Mouse (Mus musculus) myocyte (in vitro differentiated cells): ENCODE measurements around the gene Il6st.

Experiments used
- CEBPB ChIP-seq: IDR thresholded peaks from 2 replicates; pipeline ENCODE4 v1.6.1; 2011; ENCODE audit warnings: mild to moderate bottlenecking, moderate library complexity; ENCODE audit not compliant: poor library complexity, insufficient read depth, severe bottlenecking
- E2F4 ChIP-seq: IDR thresholded peaks from one replicate; pipeline ENCODE4 v1.6.1; 2011; ENCODE audit warnings: mild to moderate bottlenecking, control low read depth, moderate library complexity; ENCODE audit not compliant: insufficient read depth
- MAX ChIP-seq: IDR thresholded peaks from one replicate; pipeline ENCODE4 v1.6.1; 2011; ENCODE audit warnings: low read depth, mild to moderate bottlenecking, control low read depth
- MYOD1 ChIP-seq, 3 experiments: IDR thresholded peaks; one replicate each; pipeline ENCODE4 v1.6.1; 2011; ENCODE audit warnings: control low read depth in 2 of 3, low read depth in 2 of 3, mild to moderate bottlenecking in 2 of 3, moderate library complexity in 1 of 3; ENCODE audit not compliant: insufficient read length in 2 of 3, control insufficient read depth in 1 of 3
- MYOG ChIP-seq, 3 experiments: IDR thresholded peaks; one replicate each; pipeline ENCODE4 v1.6.1; 2011; ENCODE audit warnings: control low read depth in 2 of 3, low read depth in 2 of 3, mild to moderate bottlenecking in 2 of 3; ENCODE audit not compliant: insufficient read length in 2 of 3, control insufficient read depth in 1 of 3, insufficient read depth in 1 of 3
- POLR2A ChIP-seq: IDR thresholded peaks from one replicate; pipeline ENCODE4 v1.6.1; 2011; ENCODE audit warnings: low read depth, mild to moderate bottlenecking, control low read depth, moderate library complexity; ENCODE audit not compliant: insufficient read length
- POLR2AphosphoS2 ChIP-seq: IDR thresholded peaks from one replicate; pipeline ENCODE4 v1.6.1; 2011; ENCODE audit warnings: low read depth, control low read depth; ENCODE audit not compliant: insufficient read length
- REST ChIP-seq: IDR thresholded peaks from one replicate; pipeline ENCODE4 v1.6.1; 2011; ENCODE audit warnings: mild to moderate bottlenecking, control low read depth, moderate library complexity; ENCODE audit not compliant: insufficient read depth, insufficient read length
- SRF ChIP-seq: IDR thresholded peaks from one replicate; pipeline ENCODE4 v1.6.1; 2011; ENCODE audit warnings: low read depth; ENCODE audit not compliant: control insufficient read depth, insufficient read length
- TCF12 ChIP-seq: IDR thresholded peaks from one replicate; pipeline ENCODE4 v1.6.1; 2011; ENCODE audit warnings: mild to moderate bottlenecking, control low read depth; ENCODE audit not compliant: poor library complexity, insufficient read depth, severe bottlenecking
- TCF3 ChIP-seq: IDR thresholded peaks from one replicate; pipeline ENCODE4 v1.6.1; 2011; ENCODE audit warnings: low read depth, control low read depth; ENCODE audit not compliant: insufficient read length
- USF1 ChIP-seq: IDR thresholded peaks from one replicate; pipeline ENCODE4 v1.6.1; 2011; ENCODE audit warnings: low read depth, mild to moderate bottlenecking, control low read depth, moderate library complexity

DNA sequence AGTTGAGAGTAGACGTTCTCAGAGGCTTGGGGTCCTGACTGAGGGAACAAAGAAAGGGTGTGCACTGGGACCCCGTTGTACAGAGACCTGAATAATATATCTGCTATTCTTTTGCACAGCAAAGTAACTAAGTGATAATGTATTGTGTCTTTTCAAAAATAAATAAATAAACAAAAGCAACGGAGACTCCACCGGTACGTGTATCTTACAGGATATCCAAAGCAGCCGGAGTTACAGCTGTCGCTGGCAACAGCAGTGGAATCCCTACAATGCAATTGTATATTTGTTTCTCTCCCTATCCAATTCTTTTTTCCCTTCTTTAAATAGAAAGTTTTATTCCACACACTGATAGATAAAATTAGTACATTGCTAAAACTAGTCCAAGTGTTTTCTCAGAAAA, 15.2 kb downstream of the Il6st start:
- TF ChIP-seq TCF12 (peak; percentile 31), POLR2A (no peak), CEBPB (no peak), E2F4 (no peak), MYOG (IDR thresholded peaks at IDR 0.05; ENCODE audit: control insufficient read depth in 1 of 3, insufficient read depth in 1 of 3, insufficient read length in 2 of 3, low read depth in 2 of 3) (peak in 1 of 3 experiments; percentile 29), USF1 (no peak), REST (no peak), MYOD1 (IDR thresholded peaks at IDR 0.05; ENCODE audit: control insufficient read depth in 1 of 3, insufficient read length in 2 of 3, low read depth in 2 of 3) (peak in 1 of 3 experiments; percentile 63), MAX (no peak), POLR2AphosphoS2 (no peak), SRF (no peak), TCF3 (no peak)
